Mouse (Mus musculus) Patski (cell line): ENCODE measurements at regions not wholly inside any gene's neighbourhood (a gene's known extent, or its start where the extent isn't known, plus 50 kb on each side); places are given as distances from the start of the nearest gene placed in this dataset.

ENCODE experiments used
- ATAC-seq: fragments of 100-300 bp; one replicate; pipeline ENCODE4 v1.8.0; 2021
- CTCF ChIA-PET: fragments of 350-600 bp; sonication (Branson Sonifier 250); formaldehyde crosslinking; loops from one replicate; lab custom pipeline; 2022; ENCODE audit warnings: inconsistent platforms; lab: Charles Lee
- POLR2A ChIA-PET: fragments of 350-600 bp; sonication (Branson Sonifier 250); formaldehyde crosslinking; loops from one replicate; lab custom pipeline; 2022; ENCODE audit warnings: antibody characterized with exemption, inconsistent platforms; lab: Charles Lee
- DNase-seq: peaks from one replicate; pipeline ENCODE4 v3.0.0-alpha.2; 2011; ENCODE audit warnings: low read depth, low spot score
- H3K27me3 ChIP-seq: fragments of 371-371 bp; one replicate; pipeline ENCODE4 v1.5.1; 2021
- CTCF ChIP-seq: fragments of 100-300 bp; IDR thresholded peaks from one replicate; pipeline ENCODE4 v1.5.1; 2021
- in situ Hi-C: fragments of 300-500 bp; cut with MboI; formaldehyde crosslinking; loops from 3 replicates; pipeline ENCODE4 v1.11.1; 2018; ENCODE audit warnings: low pct_unique_long_range_greater_than_20kb, mixed read lengths

GRCm38 (mm10) chr7:135880446-135880845 lies 164.3 kb upstream of the Mki67 start:
- DNase-seq (no peak), ATAC-seq (no peak)
- CTCF ChIA-PET = interaction anchor here (1.3 kb wide), 1 partner anchor 41 kb away, joined by 3 read pairs; no protein-coding TSS in a partner anchor
- no peaks in the 10 kb centered on the region for H3K27me3 ChIP-seq
- in situ Hi-C loops = no loop called here
- POLR2A ChIA-PET = no interaction called here
- no peak for TF ChIP-seq CTCF

- POLR2A ChIA-PET = interaction anchor here (0.9 to 1.3 kb wide), 2 partner anchors 9 to 16 kb away, joined by 3 read pairs; no protein-coding TSS in a partner anchor
- DNase-seq = no peak
- ATAC-seq = no peak
- no peak for TF ChIP-seq CTCF
- CTCF ChIA-PET = no interaction called here
- no peaks in the 10 kb centered on the region for H3K27me3 ChIP-seq
- in situ Hi-C loops = no loop called here
Observed at GRCm38 (mm10) chr7:135882306-135882705, 166.1 kb upstream of the Mki67 start.

GRCm38 (mm10) chr7:135888598-135888997 lies 172.4 kb upstream of the Mki67 start:
- in situ Hi-C loops = no loop called here
- no peaks in the 10 kb centered on the region for H3K27me3 ChIP-seq
- TF ChIP-seq CTCF = no peak
- DNase-seq (no peak), ATAC-seq (no peak)
- ChIA-PET POLR2A (no interaction called here), CTCF (no interaction called here)

GRCm38 (mm10) chr7:135889016-135889726 lies 173.0 kb upstream of the Mki67 start:
- in situ Hi-C loops = no loop called here
- H3K27me3 ChIP-seq = no peaks in the 10 kb centered on the region
- peak; percentile 60 for TF ChIP-seq CTCF
- no peak for DNase-seq
- ChIA-PET POLR2A (no interaction called here), CTCF (no interaction called here)
- no peak for ATAC-seq

GRCm38 (mm10) chr7:135898876-135899275 lies 182.7 kb upstream of the Mki67 start:
- ATAC-seq (no peak), DNase-seq (no peak)
- ChIA-PET CTCF (no interaction called here), POLR2A (interaction anchor here (1.1 kb wide), 1 partner anchor 17 kb away, joined by 3 read pairs; no protein-coding TSS in a partner anchor)
- in situ Hi-C loops = no loop called here
- no peak for TF ChIP-seq CTCF
- H3K27me3 ChIP-seq = no peaks in the 10 kb centered on the region

- DNase-seq = no peak
- no peaks in the 10 kb centered on the region for H3K27me3 ChIP-seq
- CTCF ChIA-PET = interaction anchor here (1.0 kb wide), 1 partner anchor 20 kb away, joined by 3 read pairs; no protein-coding TSS in a partner anchor
- in situ Hi-C loops = no loop called here
- ATAC-seq = no peak
- TF ChIP-seq CTCF = no peak
- POLR2A ChIA-PET = no interaction called here
Observed at GRCm38 (mm10) chr7:135899765-135900164, 183.6 kb upstream of the Mki67 start.

GRCm38 (mm10) chr7:135900861-135901321 lies 184.7 kb upstream of the Mki67 start:
- ChIA-PET CTCF (interaction anchor here (1.0 kb wide), 1 partner anchor 22 kb away, joined by 5 read pairs; no protein-coding TSS in a partner anchor), POLR2A (interaction anchor here (0.7 kb wide), 1 partner anchor 120 kb away, joined by 3 read pairs; no protein-coding TSS in a partner anchor)
- peak; percentile 57 for ATAC-seq
- in situ Hi-C loops = no loop called here
- TF ChIP-seq CTCF = no peak
- DNase-seq = peak; percentile 22
- H3K27me3 ChIP-seq = no peaks in the 10 kb centered on the region

GRCm38 (mm10) chr7:135902106-135903055 lies 186.2 kb upstream of the Mki67 start:
- TF ChIP-seq CTCF = no peak
- ChIA-PET POLR2A (no interaction called here), CTCF (no interaction called here)
- DNase-seq = no peak
- no peak for ATAC-seq
- in situ Hi-C loops = no loop called here
- H3K27me3 ChIP-seq = no peaks in the 10 kb centered on the region

- TF ChIP-seq CTCF = no peak
- in situ Hi-C loops = no loop called here
- DNase-seq = no peak
- POLR2A ChIA-PET = no interaction called here
- no peak for ATAC-seq
- CTCF ChIA-PET = no interaction called here
- H3K27me3 ChIP-seq = no peaks in the 10 kb centered on the region
Observed at GRCm38 (mm10) chr7:135911376-135911775, 195.2 kb upstream of the Mki67 start.

- ChIA-PET POLR2A (no interaction called here), CTCF (no interaction called here)
- ATAC-seq = no peak
- no peak for TF ChIP-seq CTCF
- no peaks in the 10 kb centered on the region for H3K27me3 ChIP-seq
- DNase-seq = no peak
- in situ Hi-C loops = no loop called here
Observed at GRCm38 (mm10) chr7:135913923-135914634, 197.9 kb upstream of the Mki67 start.
